Mouse (Mus musculus): ENCODE data around the gene F12. TPM values are rescaled to one million over a fixed set of nuclear protein-coding genes. Genes with fewer than 3 reads are reported as not detected.

The F12 gene
- polyA plus RNA-seq, 1 experiment from 2014 or later = 1.5 TPM

Small RNA genes lying within 50 kb of the gene (microRNA-seq; reads per million reads assigned to microRNA genes)
- 0.41 reads per million for gene Mir6943 (ENCODE audit: borderline number of aligned reads)

Other genes with a start within 250 kb of the F12 start
- gene Nsd1, start 217.0 kb downstream of the F12 start, polyA plus RNA-seq (2014; fragmentation: Nextera tagmentation; extraction: Ambion mirVana) = 41.8 and 72.1 TPM in 2 replicates
- gene Prelid1, start 106.3 kb downstream of the F12 start, polyA plus RNA-seq (2014; fragmentation: Nextera tagmentation; extraction: Ambion mirVana) = 428 and 447 TPM in 2 replicates
- 56.3 and 64.3 TPM in 2 replicates for gene Rab24, start 104.8 kb downstream of the F12 start, polyA plus RNA-seq (2014; fragmentation: Nextera tagmentation; extraction: Ambion mirVana)
- 17.6 and 18.0 TPM in 2 replicates for gene Mxd3, start 97.0 kb downstream of the F12 start, polyA plus RNA-seq (2014; fragmentation: Nextera tagmentation; extraction: Ambion mirVana)
- gene Lman2, start 64.0 kb downstream of the F12 start, polyA plus RNA-seq (2014; fragmentation: Nextera tagmentation; extraction: Ambion mirVana) = 72.5 and 90.8 TPM in 2 replicates
- 0.15 and 0.31 TPM in 2 replicates for gene Rgs14, start 57.1 kb downstream of the F12 start, polyA plus RNA-seq (2014; fragmentation: Nextera tagmentation; extraction: Ambion mirVana)
- gene Slc34a1, start 28.6 kb downstream of the F12 start, polyA plus RNA-seq (2014; fragmentation: Nextera tagmentation; extraction: Ambion mirVana) = not detected in 2 replicates
- gene Pfn3, start 11.6 kb downstream of the F12 start, polyA plus RNA-seq (2014; fragmentation: Nextera tagmentation; extraction: Ambion mirVana) = not detected in 2 replicates
- 24.3 and 26.9 TPM in 2 replicates for gene Grk6, start 18.3 kb upstream of the F12 start, polyA plus RNA-seq (2014; fragmentation: Nextera tagmentation; extraction: Ambion mirVana)
- gene Prr7, start 37.5 kb upstream of the F12 start, polyA plus RNA-seq (2014; fragmentation: Nextera tagmentation; extraction: Ambion mirVana) = 0.21 and 0.34 TPM in 2 replicates
- 64.1 and 83.0 TPM in 2 replicates for gene Dbn1, start 61.3 kb upstream of the F12 start, polyA plus RNA-seq (2014; fragmentation: Nextera tagmentation; extraction: Ambion mirVana)
- gene Pdlim7, start 86.9 kb upstream of the F12 start, polyA plus RNA-seq (2014; fragmentation: Nextera tagmentation; extraction: Ambion mirVana) = 439 and 451 TPM in 2 replicates
- gene Dok3, start 102.5 kb upstream of the F12 start, polyA plus RNA-seq (2014; fragmentation: Nextera tagmentation; extraction: Ambion mirVana) = 0.90 and 1.1 TPM in 2 replicates
- gene Ddx41, start 109.9 kb upstream of the F12 start, polyA plus RNA-seq (2014; fragmentation: Nextera tagmentation; extraction: Ambion mirVana) = 36.5 and 39.9 TPM in 2 replicates
- gene Fam193b, start 144.3 kb upstream of the F12 start, polyA plus RNA-seq (2014; fragmentation: Nextera tagmentation; extraction: Ambion mirVana) = 19.1 and 21.9 TPM in 2 replicates
- 58.5 and 63.3 TPM in 2 replicates for gene Tmed9, start 146.9 kb upstream of the F12 start, polyA plus RNA-seq (2014; fragmentation: Nextera tagmentation; extraction: Ambion mirVana)
- gene B4galt7, start 173.1 kb upstream of the F12 start, polyA plus RNA-seq (2014; fragmentation: Nextera tagmentation; extraction: Ambion mirVana) = 15.8 and 18.8 TPM in 2 replicates
- 36.4 and 38.4 TPM in 2 replicates for gene Caml, start 196.2 kb upstream of the F12 start, polyA plus RNA-seq (2014; fragmentation: Nextera tagmentation; extraction: Ambion mirVana)
- gene Ddx46, start 208.2 kb upstream of the F12 start, polyA plus RNA-seq (2014; fragmentation: Nextera tagmentation; extraction: Ambion mirVana) = 32.4 and 34.2 TPM in 2 replicates